Mouse (Mus musculus): ENCODE results near the gene Arrdc2. TPM values are rescaled to one million over a fixed set of nuclear protein-coding genes. Genes with fewer than 3 reads are reported as not detected.

The Arrdc2 gene
- polyA plus RNA-seq, 1 experiment from 2014 or later = 6.9 TPM

GRCm38 (mm10) chr8:70786291-70787050 is 53.0 kb downstream of the Arrdc2 start:
- no peak for TF ChIP-seq CTCF (IDR thresholded peaks at IDR 0.05; ENCODE audit: low read depth)
- Histone ChIP-seq H3K4me1 (replicated peaks; ENCODE audit: control insufficient read depth, insufficient read depth, low read length) (peaks cover 5% of the 10 kb centered on the region; the same call in 1 of the 2 replicates), H3K9me3 (ENCODE audit: control insufficient read depth) (no peaks in the 10 kb centered on the region), H3K27me3 (replicated peaks; ENCODE audit: control insufficient read depth, insufficient read depth, low read length) (no peaks in the 10 kb centered on the region), H3K9ac (ENCODE audit: low read depth, low read length) (no peak overlapping the region), H3K4me3 (ENCODE audit: low read depth, low read length) (no peak overlapping the region), H3K4me2 (replicated peaks; ENCODE audit: low read depth) (no peak overlapping the region), H3K36me3 (ENCODE audit: control insufficient read depth, insufficient read depth) (peaks cover 67% of the 10 kb centered on the region), H3K27ac (ENCODE audit: low read depth, low read length) (no peak overlapping the region)
- no peak for ATAC-seq
- WGBS = 91% methylated on average over 25 of the region's 25 CpGs

Small RNAs within 50 kb of the gene (microRNA-seq; reads per million reads assigned to microRNA genes)
- not detected for gene Mir7240

Other genes with a start within 250 kb of the Arrdc2 start
- gene Isyna1, start 245.3 kb downstream of the Arrdc2 start, polyA plus RNA-seq (2015; fragmentation: Nextera tagmentation; extraction: Ambion mirVana) = 19.4 and 21.0 TPM in 2 replicates
- 63.2 and 65.3 TPM in 2 replicates for gene Ssbp4, start 230.8 kb downstream of the Arrdc2 start, polyA plus RNA-seq (2015; fragmentation: Nextera tagmentation; extraction: Ambion mirVana)
- 2.1 and 2.2 TPM in 2 replicates for gene Lrrc25, start 223.6 kb downstream of the Arrdc2 start, polyA plus RNA-seq (2015; fragmentation: Nextera tagmentation; extraction: Ambion mirVana)
- 1.7 and 1.9 TPM in 2 replicates for gene Gdf15, start 207.3 kb downstream of the Arrdc2 start, polyA plus RNA-seq (2015; fragmentation: Nextera tagmentation; extraction: Ambion mirVana)
- gene Pgpep1, start 179.3 kb downstream of the Arrdc2 start, polyA plus RNA-seq (2015; fragmentation: Nextera tagmentation; extraction: Ambion mirVana) = 79.0 and 92.1 TPM in 2 replicates
- 181 and 182 TPM in 2 replicates for gene Lsm4, start 166.5 kb downstream of the Arrdc2 start, polyA plus RNA-seq (2015; fragmentation: Nextera tagmentation; extraction: Ambion mirVana)
- 114 and 121 TPM in 2 replicates for gene Jund, start 140.8 kb downstream of the Arrdc2 start, polyA plus RNA-seq (2015; fragmentation: Nextera tagmentation; extraction: Ambion mirVana)
- not detected in 2 replicates for gene Iqcn, start 136.3 kb downstream of the Arrdc2 start, polyA plus RNA-seq (2015; fragmentation: Nextera tagmentation; extraction: Ambion mirVana)
- 2.8 TPM in 2 replicates for gene Gm3336, start 121.2 kb downstream of the Arrdc2 start, polyA plus RNA-seq (2015; fragmentation: Nextera tagmentation; extraction: Ambion mirVana)
- 0.21 and 0.31 TPM in 2 replicates for gene Pde4c, start 116.0 kb downstream of the Arrdc2 start, polyA plus RNA-seq (2015; fragmentation: Nextera tagmentation; extraction: Ambion mirVana)
- gene Rab3a, start 85.0 kb downstream of the Arrdc2 start, polyA plus RNA-seq (2015; fragmentation: Nextera tagmentation; extraction: Ambion mirVana) = 18.8 and 19.5 TPM in 2 replicates
- 76.3 and 80.6 TPM in 2 replicates for gene Mpv17l2, start 78.8 kb downstream of the Arrdc2 start, polyA plus RNA-seq (2015; fragmentation: Nextera tagmentation; extraction: Ambion mirVana)
- gene Pik3r2, start 63.0 kb downstream of the Arrdc2 start, polyA plus RNA-seq (2015; fragmentation: Nextera tagmentation; extraction: Ambion mirVana) = 37.4 and 41.0 TPM in 2 replicates
- gene Mast3, start 34.7 kb downstream of the Arrdc2 start, polyA plus RNA-seq (2015; fragmentation: Nextera tagmentation; extraction: Ambion mirVana) = 4.4 and 7.2 TPM in 2 replicates
- gene Il12rb1, start 31.3 kb downstream of the Arrdc2 start, polyA plus RNA-seq (2015; fragmentation: Nextera tagmentation; extraction: Ambion mirVana) = 0.29 and 0.31 TPM in 2 replicates
- gene Kcnn1, start 23.5 kb upstream of the Arrdc2 start, polyA plus RNA-seq (2015; fragmentation: Nextera tagmentation; extraction: Ambion mirVana) = 0.17 and 0.30 TPM in 2 replicates
- gene Ccdc124, start 34.2 kb upstream of the Arrdc2 start, polyA plus RNA-seq (2015; fragmentation: Nextera tagmentation; extraction: Ambion mirVana) = 61.7 and 64.3 TPM in 2 replicates
- 0.20 and 0.52 TPM in 2 replicates for gene Slc5a5, start 53.0 kb upstream of the Arrdc2 start, polyA plus RNA-seq (2015; fragmentation: Nextera tagmentation; extraction: Ambion mirVana)
- gene Rpl18a, start 57.7 kb upstream of the Arrdc2 start, polyA plus RNA-seq (2015; fragmentation: Nextera tagmentation; extraction: Ambion mirVana) = 2,933 and 2,947 TPM in 2 replicates
- gene Map1s, start 66.2 kb upstream of the Arrdc2 start, polyA plus RNA-seq (2015; fragmentation: Nextera tagmentation; extraction: Ambion mirVana) = 13.8 and 14.7 TPM in 2 replicates

Measured in intestine, postnatal 0 days (tissue).